Mouse (Mus musculus) hindbrain, embryonic 14.5 days (tissue): ENCODE results near the gene St3gal3. TPM values are rescaled to one million over a fixed set of nuclear protein-coding genes. Genes with fewer than 3 reads are reported as not detected.

ENCODE experiments used
- ATAC-seq: fragments of 200-750 bp; cut with Nextera tagmentation; 2 replicates; pipeline ENCODE4 v1.8.0; 2017; ENCODE audit warnings: moderate number of reproducible peaks, mild to moderate bottlenecking, moderate TSS enrichment, moderate library complexity; ENCODE audit not compliant: low FRiP score
- DNase-seq: peaks from one replicate; pipeline ENCODE4 v3.0.0-alpha.2; 2015; ENCODE audit warnings: low spot score
- H3K27ac ChIP-seq: fragments of 300-500 bp; sonication (generic); 2 replicates; pipeline ENCODE4 v1.5.1; 2014; ENCODE audit warnings: mild to moderate bottlenecking, moderate library complexity
- H3K27me3 ChIP-seq: fragments of 300-500 bp; sonication (generic); 2 replicates; pipeline ENCODE4 v1.6.1; 2014; ENCODE audit warnings: mild to moderate bottlenecking, low read length, mixed read lengths; ENCODE audit not compliant: control insufficient read depth, insufficient read depth
- H3K36me3 ChIP-seq: fragments of 300-500 bp; sonication (generic); replicated peaks from 2 replicates; pipeline ENCODE4 v1.6.1; 2014; ENCODE audit not compliant: control insufficient read depth, insufficient read depth
- H3K4me1 ChIP-seq: fragments of 300-500 bp; sonication (generic); replicated peaks from 2 replicates; pipeline ENCODE4 v1.6.1; 2014; ENCODE audit warnings: antibody characterized with exemption, low read length, mixed read lengths; ENCODE audit not compliant: control insufficient read depth, insufficient read depth
- H3K4me2 ChIP-seq: fragments of 300-500 bp; sonication (generic); replicated peaks from 2 replicates; pipeline ENCODE4 v1.6.1; 2014; ENCODE audit warnings: mild to moderate bottlenecking, moderate library complexity
- H3K4me3 ChIP-seq: fragments of 300-500 bp; sonication (generic); replicated peaks from 2 replicates; pipeline ENCODE4 v1.5.1; 2014; ENCODE audit warnings: mild to moderate bottlenecking, low read length
- H3K9ac ChIP-seq: fragments of 300-500 bp; sonication (generic); 2 replicates; pipeline ENCODE4 v1.6.1; 2014
- H3K9me3 ChIP-seq: fragments of 300-500 bp; sonication (generic); 2 replicates; pipeline ENCODE4 v1.6.1; 2016; ENCODE audit warnings: low read length; ENCODE audit not compliant: control insufficient read depth
- WGBS: fragments of 180-500 bp; shearing (Covaris S2); extraction: QIAGEN DNeasy Blood & Tissue Kit; methylation state at CpG from one replicate; pipeline ENCODE4 v1.1.7; 2014; 5-methylcytosine and 5-hydroxymethylcytosine counted together
- polyA plus RNA-seq: library from polyadenylated mRNA; unstranded; fragments of >200 nt; fragmentation: Nextera tagmentation; extraction: Ambion mirVana; gene quantifications from 2 replicates; pipeline ENCODE4 v1.2.1, GENCODE M21; 2014

St3gal3 gene
- polyA plus RNA-seq, result 10.8 and 11.5 TPM in 2 replicates

DNA sequence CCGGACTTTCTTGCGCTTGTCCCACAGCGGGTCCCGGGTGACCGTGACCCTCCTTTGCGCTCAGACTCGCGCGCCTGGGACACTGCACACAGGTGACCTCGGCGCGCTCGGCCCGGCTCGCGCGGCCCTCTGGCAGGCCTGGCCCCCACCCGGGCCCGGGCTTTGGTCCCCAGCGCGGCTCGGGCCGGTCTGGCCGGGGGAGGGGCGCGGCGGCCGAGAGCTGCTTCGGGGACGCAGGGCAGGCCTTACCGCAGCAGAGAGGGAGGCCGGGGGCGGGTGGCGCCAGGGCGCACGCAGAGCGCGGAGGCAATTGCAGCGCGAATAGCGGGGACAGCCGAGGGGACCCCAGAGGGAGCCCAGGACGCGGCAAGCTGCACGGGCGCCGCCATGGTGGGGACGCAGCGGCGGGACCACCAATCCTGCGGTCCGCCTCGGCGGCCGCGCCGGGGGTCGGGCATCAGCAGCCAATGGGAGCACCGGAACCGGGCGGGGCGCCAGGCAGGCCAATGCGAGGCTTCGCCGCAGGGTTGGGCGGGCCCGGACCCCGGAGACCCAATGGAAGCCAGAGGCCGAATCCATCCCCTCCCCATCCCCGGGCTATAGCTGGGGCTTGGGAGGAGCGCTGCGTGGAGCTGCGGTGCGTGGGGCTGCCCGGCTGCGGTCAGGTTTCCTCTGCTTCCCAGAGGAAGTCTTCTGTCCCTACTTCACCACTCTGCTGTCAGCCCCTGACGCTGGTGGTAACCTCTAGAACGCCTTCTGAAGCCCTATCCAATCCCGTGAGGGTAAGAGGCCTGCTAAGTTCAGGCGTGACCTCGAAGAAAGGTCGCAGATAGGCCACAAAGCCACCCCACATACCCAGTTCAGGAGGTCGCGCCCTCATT, at the start of gene St3gal3:
Gene St3gal3 (minus strand): TSS at position 430 of the 881 bp plus-strand sequence.
- peaks cover 40% of the 10 kb centered on the region for H3K36me3 ChIP-seq

DNA sequence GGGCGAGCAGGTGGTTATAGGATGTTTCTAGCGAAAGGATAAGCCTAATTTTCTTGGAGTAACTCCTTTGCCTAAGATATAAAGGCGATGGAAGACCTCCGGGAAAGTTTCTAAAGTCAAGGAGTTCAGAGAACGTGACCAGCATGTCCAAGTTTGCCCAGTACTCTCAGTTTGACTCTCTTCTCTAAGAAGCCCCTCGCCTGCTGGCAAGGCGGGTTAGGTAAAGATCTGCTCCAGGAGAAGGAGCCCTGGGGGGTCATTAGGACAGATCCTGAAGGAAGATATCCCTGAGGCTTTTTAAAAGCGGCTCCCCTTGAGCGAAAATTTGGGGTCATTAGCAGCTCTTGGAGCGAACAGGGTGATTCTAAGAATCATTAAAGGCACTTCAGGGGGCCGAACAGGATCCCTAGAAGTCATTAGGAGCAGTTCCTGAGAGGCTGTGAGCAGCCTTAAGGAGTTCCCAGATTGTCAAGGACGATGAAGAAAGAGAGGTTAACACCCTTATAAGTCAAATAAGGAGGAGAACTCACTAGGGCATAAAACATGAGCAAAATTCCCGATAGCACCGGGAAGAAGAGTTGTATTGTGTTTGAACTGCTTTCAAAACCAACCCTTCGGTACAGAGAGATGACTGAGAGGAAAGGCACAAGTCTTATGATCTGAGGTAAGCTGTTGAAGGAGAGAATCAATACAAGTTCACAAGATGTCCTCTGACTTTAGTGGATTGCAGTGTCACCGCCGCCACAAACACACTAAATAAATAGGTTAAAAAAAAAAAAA, 45.8 kb upstream of the St3gal3 start:
- WGBS, result 14% methylated on average over 17 of the region's 17 CpGs
- H3K27ac ChIP-seq, result peak overlapping the region; percentile 85
- ATAC-seq, result peak; percentile 3; the same call in 1 of the 2 replicates
- H3K27me3 ChIP-seq, result no peaks in the 10 kb centered on the region
- H3K4me2 ChIP-seq, result peak overlapping the region; percentile 65
- H3K9ac ChIP-seq, result peak overlapping the region; percentile 54
- H3K4me3 ChIP-seq, result peak overlapping the region; percentile 57
- no peak for DNase-seq
- H3K36me3 ChIP-seq, result peaks cover 19% of the 10 kb centered on the region
- no peaks in the 10 kb centered on the region for H3K9me3 ChIP-seq
- H3K4me1 ChIP-seq, result peaks cover 12% of the 10 kb centered on the region

More for the DNA sequence above, at the start of gene St3gal3:
- ATAC-seq (peak; percentile 98), DNase-seq (peak; percentile 95)
- Histone ChIP-seq H3K27me3 (no peaks in the 10 kb centered on the region), H3K9ac (peak within 1 kb of the TSS; percentile 92), H3K4me2 (peak within 1 kb of the TSS; percentile 58), H3K27ac (peak within 1 kb of the TSS; percentile 86), H3K9me3 (no peaks in the 10 kb centered on the region), H3K4me1 (peaks cover 11% of the 10 kb centered on the region), H3K4me3 (peak within 1 kb of the TSS; percentile 97)
- 1% methylated on average over 83 of the region's 84 CpGs for WGBS

DNA sequence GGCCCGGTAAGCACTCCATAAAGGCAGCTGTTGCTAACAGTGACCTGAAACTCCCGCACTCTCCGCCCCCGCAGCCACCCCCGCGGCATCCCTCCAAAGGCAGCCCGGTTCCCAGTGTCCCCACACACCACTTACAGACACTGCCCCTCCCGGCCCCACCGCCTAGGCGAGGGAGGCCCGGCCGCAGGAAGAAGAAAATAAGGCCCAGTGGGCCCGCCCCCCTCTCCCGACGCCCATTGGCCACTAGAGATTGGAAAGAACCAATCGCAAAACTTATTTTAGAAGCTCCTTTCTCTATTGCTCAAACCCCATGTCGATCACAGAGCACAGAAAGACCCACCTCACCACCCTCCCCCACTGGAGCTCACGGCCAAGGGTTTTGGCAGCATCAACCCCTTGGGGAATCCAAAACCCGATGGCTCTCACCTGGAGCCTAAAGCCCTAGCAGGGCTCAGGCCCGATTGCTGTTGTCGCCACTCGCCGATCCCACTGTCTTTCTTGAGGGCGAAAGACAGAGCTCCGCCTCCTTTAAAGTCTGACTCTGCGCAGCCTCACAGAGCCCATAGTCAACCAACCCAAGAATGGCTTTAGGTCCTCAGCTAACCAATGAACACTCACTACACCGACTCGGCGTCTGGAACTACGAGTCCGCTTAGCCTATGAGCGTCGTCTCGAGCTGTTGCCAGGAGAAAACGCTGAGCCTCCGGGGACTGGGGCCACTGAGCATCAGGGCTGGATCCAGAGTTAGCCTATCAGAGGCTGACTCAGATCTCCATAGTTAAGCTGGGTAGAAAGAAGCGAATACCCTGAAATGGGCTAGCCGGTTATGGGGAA, 45.0 kb upstream of the St3gal3 start, which contains the start of gene Kdm4a:
Gene Kdm4a (minus strand): TSS at position 577 of the 834 bp plus-strand sequence.
- under 1% methylated on average over 38 of the region's 38 CpGs for WGBS
- H3K9ac ChIP-seq, result peak within 1 kb of the TSS; percentile 77
- peak within 1 kb of the TSS; percentile 71 for H3K4me2 ChIP-seq
- H3K4me3 ChIP-seq, result peak within 1 kb of the TSS; percentile 57
- H3K27ac ChIP-seq, result peak within 1 kb of the TSS; percentile 85
- peaks cover 28% of the 10 kb centered on the region for H3K36me3 ChIP-seq
- DNase-seq (peak; percentile 97), ATAC-seq (peak; percentile 100)
- H3K4me1 ChIP-seq, result peaks cover 12% of the 10 kb centered on the region
- no peaks in the 10 kb centered on the region for H3K9me3 ChIP-seq
- no peaks in the 10 kb centered on the region for H3K27me3 ChIP-seq

DNA sequence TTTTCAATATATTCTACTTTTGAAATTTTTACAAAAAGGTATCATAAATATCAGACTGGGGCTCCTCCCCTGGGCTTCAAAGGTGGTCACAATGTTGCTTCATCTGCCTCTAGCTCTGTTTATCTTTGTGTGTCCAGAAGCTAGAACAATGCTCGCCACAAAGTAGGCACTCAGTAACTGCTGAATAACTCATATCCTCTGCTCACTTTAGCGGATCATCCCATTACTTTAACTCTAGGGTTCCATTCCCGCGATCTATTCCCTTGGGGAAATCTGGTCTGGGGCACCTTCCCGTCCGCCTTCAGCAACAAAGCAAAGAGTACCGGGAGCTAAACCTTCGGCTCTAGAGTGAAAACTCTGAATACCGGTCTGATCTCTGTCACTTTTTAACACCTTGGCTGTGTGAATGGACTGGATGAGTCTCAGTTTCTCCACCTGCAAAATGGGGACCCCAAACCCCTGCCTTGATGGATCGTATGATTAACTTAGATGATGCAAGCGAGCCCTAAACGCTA, 44.3 kb upstream of the St3gal3 start:
- H3K4me1 ChIP-seq, result peaks cover 12% of the 10 kb centered on the region
- ATAC-seq (no peak), DNase-seq (peak; percentile 53)
- WGBS, result 1% methylated on average over 12 of the region's 12 CpGs
- H3K36me3 ChIP-seq, result peaks cover 34% of the 10 kb centered on the region
- peak overlapping the region; percentile 57 for H3K4me3 ChIP-seq
- peak overlapping the region; percentile 71 for H3K4me2 ChIP-seq
- no peaks in the 10 kb centered on the region for H3K9me3 ChIP-seq
- peak overlapping the region; percentile 77 for H3K9ac ChIP-seq
- peak overlapping the region; percentile 85 for H3K27ac ChIP-seq
- no peaks in the 10 kb centered on the region for H3K27me3 ChIP-seq

DNA sequence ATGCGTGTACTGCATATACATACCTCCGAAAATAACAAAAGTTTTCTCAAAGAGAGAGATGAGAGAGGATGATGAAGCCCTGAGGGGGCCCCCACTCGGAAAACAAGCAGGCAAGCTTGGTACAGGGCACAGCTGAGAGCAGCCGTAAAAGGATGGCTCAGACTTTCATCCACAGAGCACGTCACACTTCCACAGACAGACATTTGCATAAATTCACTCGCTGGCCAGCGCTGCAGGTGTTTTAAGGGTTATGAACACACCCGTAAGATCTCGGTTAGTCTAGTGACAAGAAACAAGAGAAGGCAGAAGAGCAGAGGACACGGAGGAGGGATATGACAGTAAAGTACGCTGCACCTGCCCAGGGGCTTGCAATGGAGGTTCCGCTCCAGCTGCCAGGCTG, 37.7 kb upstream of the St3gal3 start:
- H3K4me2 ChIP-seq, result no peak overlapping the region
- H3K4me1 ChIP-seq, result no peaks in the 10 kb centered on the region
- H3K9me3 ChIP-seq, result no peaks in the 10 kb centered on the region
- ATAC-seq (no peak), DNase-seq (no peak)
- H3K9ac ChIP-seq, result no peak overlapping the region
- 89% methylated on average over 12 of the region's 12 CpGs for WGBS
- no peaks in the 10 kb centered on the region for H3K27me3 ChIP-seq
- no peak overlapping the region for H3K27ac ChIP-seq
- H3K36me3 ChIP-seq, result peaks cover 100% of the 10 kb centered on the region
- no peak overlapping the region for H3K4me3 ChIP-seq

DNA sequence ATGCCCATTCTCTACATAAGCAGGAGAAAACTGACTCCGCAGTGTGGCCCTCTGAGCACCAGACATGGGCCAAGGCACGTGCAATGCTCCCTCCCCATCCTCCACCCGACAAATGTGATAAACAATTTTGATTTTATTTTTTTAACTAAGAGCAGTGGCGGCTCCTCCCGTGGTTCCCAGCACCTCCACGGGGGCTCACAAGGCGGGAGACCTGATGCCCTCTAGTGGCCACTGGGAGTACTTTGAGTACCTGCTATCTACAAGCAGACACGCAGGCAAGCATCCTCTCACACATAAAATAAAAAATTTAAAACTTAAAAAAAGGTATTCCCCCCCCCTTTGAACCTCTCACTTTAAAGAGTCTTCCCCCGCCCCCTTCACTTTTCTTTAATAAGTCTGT, 36.3 kb upstream of the St3gal3 start:
- no peak overlapping the region for H3K27ac ChIP-seq
- H3K4me3 ChIP-seq, result no peak overlapping the region
- WGBS, result 87% methylated on average over 9 of the region's 9 CpGs
- H3K27me3 ChIP-seq, result no peaks in the 10 kb centered on the region
- H3K4me1 ChIP-seq, result no peaks in the 10 kb centered on the region
- ATAC-seq (no peak), DNase-seq (no peak)
- H3K4me2 ChIP-seq, result no peak overlapping the region
- no peak overlapping the region for H3K9ac ChIP-seq
- H3K36me3 ChIP-seq, result peaks cover 100% of the 10 kb centered on the region
- H3K9me3 ChIP-seq, result no peaks in the 10 kb centered on the region

DNA sequence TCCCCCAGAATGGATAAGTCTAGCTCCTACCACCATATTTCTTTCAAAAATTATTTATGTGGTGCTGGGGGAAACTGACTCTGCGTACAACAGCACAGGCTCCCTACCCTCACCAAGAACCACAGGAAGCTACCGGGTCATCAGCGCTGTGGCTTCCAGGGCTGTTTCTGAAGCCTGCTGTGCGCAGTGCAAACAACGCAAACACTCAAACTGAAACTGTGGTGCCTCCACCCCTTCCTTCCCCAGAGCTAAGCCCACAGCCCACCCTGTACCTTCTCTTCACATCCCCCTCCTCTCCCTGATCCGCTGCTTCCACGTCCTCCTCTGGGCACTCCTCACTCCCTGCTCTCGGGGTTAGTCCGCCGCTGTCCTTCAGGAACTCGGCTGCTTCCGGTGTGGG, 27.4 kb upstream of the St3gal3 start:
- Histone ChIP-seq H3K27me3 (no peaks in the 10 kb centered on the region), H3K27ac (no peak overlapping the region), H3K9me3 (no peaks in the 10 kb centered on the region), H3K9ac (no peak overlapping the region), H3K4me1 (no peaks in the 10 kb centered on the region), H3K36me3 (peaks cover 96% of the 10 kb centered on the region), H3K4me2 (no peak overlapping the region), H3K4me3 (no peak overlapping the region)
- no peak for DNase-seq
- no peak for ATAC-seq
- 96% methylated on average over 12 of the region's 12 CpGs for WGBS

DNA sequence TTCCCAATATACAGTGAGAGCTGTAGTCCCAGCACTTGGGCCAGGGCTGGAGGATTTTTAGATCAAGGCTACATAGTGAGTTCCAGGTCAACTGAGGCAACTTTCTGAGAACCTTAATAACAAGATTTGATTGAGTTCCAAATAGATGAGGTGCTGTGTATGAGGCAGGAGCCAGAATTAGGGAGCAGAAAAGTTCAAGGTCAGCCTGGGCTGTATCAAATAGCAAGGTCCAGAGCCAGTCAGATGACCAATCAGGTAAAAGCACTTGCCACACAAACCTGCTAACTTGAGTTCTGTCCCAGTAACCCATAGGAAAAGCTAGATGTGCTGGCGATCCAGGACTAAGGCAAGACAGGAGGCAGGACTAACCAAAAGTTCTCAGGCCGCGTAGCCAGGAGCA, 23.0 kb upstream of the St3gal3 start:
- no peak for DNase-seq
- no peak overlapping the region for H3K9ac ChIP-seq
- H3K36me3 ChIP-seq, result peaks cover 99% of the 10 kb centered on the region
- no peaks in the 10 kb centered on the region for H3K27me3 ChIP-seq
- no peaks in the 10 kb centered on the region for H3K4me1 ChIP-seq
- 99% methylated on average over 3 of the region's 3 CpGs for WGBS
- H3K4me3 ChIP-seq, result no peak overlapping the region
- no peak overlapping the region for H3K27ac ChIP-seq
- no peak overlapping the region for H3K4me2 ChIP-seq
- no peak for ATAC-seq
- H3K9me3 ChIP-seq, result no peaks in the 10 kb centered on the region
